ENCODE assay signal across 11 mouse cellular contexts in genomic region chr3:102266136-102266535, GRCm38 (mm10).
"Had no signal": no experiment of that assay in that cellular context is flagged by ENCODE, and none has a peak within 500 bp of the region (broad histone marks: within the 10 kb centered on the region; RNA-seq: fewer than 3 reads in every experiment).

No protein-coding gene starts in this region.

- H3K4me1 ChIP-seq: midbrain, embryonic 12.5 days; neural tube, embryonic 12.5 days had no signal

- H3K27me3 ChIP-seq: limb, embryonic 12.5 days; midbrain, embryonic 12.5 days; neural tube, embryonic 12.5 days had no signal

- H3K9me3 ChIP-seq: limb, embryonic 12.5 days; midbrain, embryonic 12.5 days; neural tube, embryonic 12.5 days had no signal

- H3K4me2 ChIP-seq: limb, embryonic 12.5 days; midbrain, embryonic 12.5 days; neural tube, embryonic 12.5 days had no signal

- DNase-seq: kidney, adult 8-10 months; kidney, postnatal 25 days; lung, adult 18-20 months; right cerebral cortex, postnatal 25 days; thymus, adult 18-20 months; thymus, postnatal 14 days had no signal

- H3K36me3 ChIP-seq: limb, embryonic 12.5 days; midbrain, embryonic 12.5 days; neural tube, embryonic 12.5 days had no signal

- H3K4me3 ChIP-seq: left cerebral cortex, adult 2 months; limb, embryonic 12.5 days; midbrain, embryonic 12.5 days; neural tube, embryonic 12.5 days had no signal

- H3K9ac ChIP-seq: limb, embryonic 12.5 days; liver, embryonic 14.5 days; midbrain, embryonic 12.5 days; neural tube, embryonic 12.5 days had no signal

- H3K27ac ChIP-seq: left cerebral cortex, adult 2 months; limb, embryonic 12.5 days; liver, embryonic 14.5 days; midbrain, embryonic 12.5 days; neural tube, embryonic 12.5 days had no signal
